Mouse (Mus musculus) lung, adult 10 weeks (tissue): ENCODE measurements around the gene Cd200r2. TPM values are rescaled to one million over a fixed set of nuclear protein-coding genes. Genes with fewer than 3 reads are reported as not detected.

ENCODE experiments used
- polyA plus RNA-seq: library from polyadenylated mRNA; stranded (reverse); fragments of 350-450 nt; fragmentation: Illumina TruSeq; extraction: RNeasy Lipid Tissue Mini Kit (QIAGEN cat#74804); gene quantifications from one replicate; pipeline ENCODE4 v1.2.3, GENCODE M21; 2014; ENCODE audit warnings: low read depth, low replicate concordance; ENCODE audit not compliant: insufficient read depth

Cd200r2 gene
- not detected for polyA plus RNA-seq

GRCm38 (mm10) chr16:44866797-44867196, at the start of gene Cd200r2:
TSS of gene Cd200r2 (plus strand) at chr16:44867097.

GRCm38 (mm10) chr16:44943468-44943867, 76.6 kb downstream of the Cd200r2 start, which contains the start of gene Cd200r3:
TSS of gene Cd200r3 (plus strand) at chr16:44943678.

Other genes starting within 250 kb of the Cd200r2 start
- gene Nepro, start 142.8 kb upstream of the Cd200r2 start, polyA plus RNA-seq = 2.6 TPM
- gene Gtpbp8, start 120.7 kb upstream of the Cd200r2 start, polyA plus RNA-seq = 6.8 TPM
- gene Cd200r1, start 101.4 kb upstream of the Cd200r2 start, polyA plus RNA-seq = 2.9 TPM
- 5.0 TPM for gene Cd200r4, start 55.4 kb upstream of the Cd200r2 start, polyA plus RNA-seq
- 0.14 TPM for gene Cd200r3, start 76.6 kb downstream of the Cd200r2 start, polyA plus RNA-seq
- 14.5 TPM for gene Ccdc80, start 226.3 kb downstream of the Cd200r2 start, polyA plus RNA-seq